Mouse (Mus musculus) MN1 (cell line): ENCODE measurements at regions not wholly inside any gene's neighbourhood (a gene's known extent, or its start where the extent isn't known, plus 50 kb on each side); places are given as distances from the start of the nearest gene placed in this dataset.

ENCODE experiments used
- DNase-seq: peaks from one replicate; pipeline ENCODE4 v3.0.0-alpha.2; 2016; ENCODE audit warnings: low spot score

DNA sequence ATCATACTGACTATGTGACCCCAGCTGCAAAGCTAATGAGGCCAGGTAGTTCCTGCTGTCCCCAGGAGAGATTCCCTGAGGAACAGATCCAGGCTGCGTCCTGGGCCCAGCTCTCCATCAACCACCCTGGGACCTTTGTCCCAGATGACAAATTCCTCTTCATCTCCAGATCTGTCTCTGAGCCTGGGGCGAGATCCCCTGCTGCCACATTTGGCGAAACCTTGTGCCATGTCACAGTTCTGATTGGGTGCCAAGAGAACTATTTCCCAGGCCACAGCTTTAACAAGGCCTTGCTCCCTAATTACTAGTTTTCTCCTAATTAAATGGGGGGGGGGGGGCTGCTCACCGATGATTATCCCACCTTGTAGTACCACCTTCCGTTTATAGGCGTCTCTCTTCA lies 70.6 kb upstream of the Hes1 start:
- DNase-seq, result no peak

GRCm38 (mm10) chr16:29996139-29997069 lies 67.8 kb upstream of the Hes1 start:
- no peak for DNase-seq

GRCm38 (mm10) chr16:30000166-30000565 lies 64.0 kb upstream of the Hes1 start:
- no peak for DNase-seq

- no peak for DNase-seq
Measured at GRCm38 (mm10) chr16:30005124-30005523, 59.1 kb upstream of the Hes1 start.

GRCm38 (mm10) chr16:30006826-30007225 lies 57.4 kb upstream of the Hes1 start:
- no peak for DNase-seq

DNA sequence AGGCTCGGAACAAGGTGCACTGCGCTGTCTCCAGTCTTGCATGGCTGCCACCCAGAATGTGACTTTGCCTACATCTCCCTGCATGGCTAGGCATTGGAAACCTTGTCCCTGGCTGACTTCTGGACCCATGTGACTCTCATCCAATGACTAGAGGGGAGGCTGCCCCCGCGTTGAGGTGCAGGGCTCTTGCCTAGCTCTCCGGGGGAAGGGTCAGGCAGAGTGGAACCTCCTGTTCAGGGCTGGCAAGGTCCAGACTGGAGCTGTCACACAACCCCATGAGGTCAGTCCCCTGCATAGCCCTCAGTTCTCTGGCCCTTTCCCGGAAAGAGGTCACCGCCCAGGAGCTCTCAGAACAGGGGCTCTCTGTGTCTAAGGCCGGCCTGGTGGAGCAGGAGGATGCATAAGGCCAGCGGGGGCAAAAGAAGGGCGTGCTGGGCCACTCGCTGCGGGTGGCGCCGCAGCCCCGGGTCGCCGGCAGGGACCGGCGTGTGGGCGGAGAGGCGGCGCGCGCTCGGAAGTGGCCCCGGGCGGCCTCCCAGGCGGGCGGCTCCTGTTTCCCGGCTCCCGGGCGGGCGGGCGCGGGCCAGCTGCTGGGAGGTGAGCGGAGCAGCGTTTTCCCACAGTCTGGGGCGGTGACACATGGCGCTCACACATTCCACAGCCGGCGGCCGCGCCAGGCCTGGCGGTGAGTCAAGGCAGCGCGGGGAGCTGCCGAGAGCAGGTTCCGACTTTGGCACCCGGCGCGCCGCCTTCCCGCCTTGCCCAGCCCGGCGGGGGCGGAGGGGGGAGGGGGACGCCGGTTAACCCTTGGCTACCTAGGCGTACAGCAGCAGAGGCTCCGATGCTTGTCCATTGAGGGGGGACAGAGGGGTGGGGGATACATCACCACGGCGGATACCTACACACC lies 55.5 kb upstream of the Hes1 start:
- DNase-seq, result peak; percentile 83

DNA sequence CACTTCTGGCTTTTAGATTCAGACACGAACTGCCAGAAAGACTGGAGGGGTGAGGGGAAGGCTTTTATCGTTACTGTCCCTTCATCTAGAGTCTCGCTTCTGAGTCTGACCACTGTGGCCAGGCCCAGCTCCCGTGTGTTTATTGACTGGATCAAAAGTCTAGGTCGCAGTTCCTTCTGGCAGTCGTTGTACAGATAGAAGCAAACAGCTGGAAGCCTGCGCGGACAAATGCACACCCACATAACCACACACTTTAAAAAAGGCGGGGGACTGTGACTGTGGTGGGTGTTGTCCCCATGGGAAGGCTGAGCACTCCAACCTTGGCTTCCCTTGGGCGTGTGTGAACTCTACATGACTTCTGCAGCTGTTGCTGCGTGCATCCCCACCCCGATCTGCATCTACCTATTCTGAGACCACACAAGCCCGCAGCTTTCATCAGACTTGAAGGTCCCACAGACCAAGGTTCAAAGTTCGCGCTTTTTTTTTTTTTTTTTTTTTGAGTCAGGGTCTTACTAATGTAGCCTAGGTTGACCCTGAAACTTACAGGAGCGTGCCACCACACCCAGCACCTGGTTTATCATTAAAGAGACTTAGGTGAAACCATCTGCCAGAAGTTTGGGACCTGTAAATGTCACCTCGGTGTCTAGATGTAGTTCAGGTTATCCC lies 54.5 kb upstream of the Hes1 start:
- no peak for DNase-seq

DNA sequence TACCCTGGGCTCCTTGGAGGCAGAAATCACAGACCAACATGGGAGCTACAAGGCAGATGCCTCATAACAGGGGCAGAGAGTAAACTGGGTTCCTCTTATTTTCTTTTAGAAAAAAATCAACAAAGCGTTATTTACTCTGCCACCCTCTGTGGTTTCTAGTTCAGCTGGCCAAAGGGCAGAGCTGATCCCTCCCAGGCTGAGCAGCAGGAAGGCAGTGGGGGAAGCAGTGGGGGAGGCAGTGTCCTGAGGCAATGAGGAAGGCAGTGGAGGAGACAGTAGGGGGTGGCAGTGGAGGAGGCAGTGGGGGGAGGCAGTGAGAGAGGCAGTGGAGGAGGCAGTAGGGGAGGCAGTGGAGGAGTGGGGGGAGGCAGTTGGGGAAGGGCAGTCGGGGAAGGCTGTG lies 51.1 kb upstream of the Hes1 start:
- DNase-seq, result no peak

DNA sequence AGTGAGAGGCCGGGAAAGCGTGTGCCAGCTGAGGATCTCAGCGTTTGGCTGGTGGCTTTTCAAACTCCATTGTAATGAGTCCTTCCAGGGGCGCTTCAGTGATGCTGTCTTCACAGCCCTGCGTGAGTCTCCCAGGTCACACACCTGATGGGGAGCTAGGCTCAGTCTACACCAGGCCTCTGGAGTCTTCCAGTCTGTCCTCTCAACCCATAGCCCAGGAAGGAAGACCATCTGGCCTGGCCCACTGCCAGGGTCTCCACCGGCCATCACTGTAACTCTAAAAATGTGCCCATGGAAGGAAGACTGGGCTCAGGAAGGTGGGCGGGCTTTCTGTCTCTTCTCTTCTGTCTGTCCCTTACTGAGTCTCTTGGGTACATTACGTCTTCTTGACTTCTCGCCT lies 50.2 kb upstream of the Hes1 start:
- no peak for DNase-seq
